Mouse (Mus musculus) heart, postnatal 14 days (tissue): Measurements from ENCODE around the gene Scamp2. TPM values are rescaled to one million over a fixed set of nuclear protein-coding genes. Genes with fewer than 3 reads are reported as not detected.

Source experiments
- DNase-seq, 2 experiments: peaks; one replicate each; pipeline ENCODE4 v3.0.0; 2021 to 2022
- intact Hi-C: fragments of 180-260 bp; cut with DNase I; formaldehyde crosslinking; loops from one replicate; pipeline ENCODE4 v1.15.1; 2025
- long read RNA-seq, 2 experiments: library from polyadenylated mRNA; stranded (forward); transcript quantifications; one replicate each; pipeline ENCODE4 v2.0.0; 2021
- total RNA-seq, 2 experiments: library from RNA; stranded (reverse); gene quantifications; 2 replicates each; pipeline ENCODE4 v1.2.3; 2021

The Scamp2 gene
- total RNA-seq: 10 to 100 TPM; 28.0 to 32.7 TPM
- long read RNA-seq, experiment 1, transcript Scamp2-201 (9 exons, 2,340 nt): major isoform, 78 of 88 reads
- long read RNA-seq, experiment 1, partial matches to known transcripts: 4 of 88 reads
- long read RNA-seq, experiment 1, other reads (novel, unspliced or antisense): 6 of 88 reads
- long read RNA-seq, experiment 2, transcript Scamp2-201 (9 exons, 2,340 nt): major isoform, 64 of 70 reads
- long read RNA-seq, experiment 2, partial matches to known transcripts: 5 of 70 reads
- long read RNA-seq, experiment 2, other reads (novel, unspliced or antisense): 1 of 70 reads

GRCm38 (mm10) chr9:57560861-57561710 lies at the start of gene Scamp2:
TSS of gene Scamp2 (plus strand) at chr9:57560943.
- peak; percentile 92 to 94 for DNase-seq
- intact Hi-C loops: no loop called here

GRCm38 (mm10) chr9:57517113-57517512 lies 43.6 kb upstream of the Scamp2 start:
- DNase-seq: peak; percentile 67 to 78
- intact Hi-C loops: loop anchor here (1.0 to 5.0 kb wide), 2 partner anchors 32 to 310 kb away; no protein-coding TSS in a partner anchor

- intact Hi-C loops: no loop called here
- no peak for DNase-seq
Observed at GRCm38 (mm10) chr9:57520375-57521055, 40.2 kb upstream of the Scamp2 start.

GRCm38 (mm10) chr9:57521056-57521911 lies 39.5 kb upstream of the Scamp2 start, which contains the start of gene Cox5a:
TSS of gene Cox5a (plus strand) at chr9:57521274.
- DNase-seq: peak; percentile 97 to 98
- intact Hi-C loops: no loop called here

GRCm38 (mm10) chr9:57522114-57522860 lies 38.5 kb upstream of the Scamp2 start:
- intact Hi-C loops: loop anchor here (2.0 kb wide), 1 partner anchor 133 kb away; no protein-coding TSS in a partner anchor
- no peak for DNase-seq

- intact Hi-C loops: loop anchor here (2.0 kb wide), 1 partner anchor 132 kb away; no protein-coding TSS in a partner anchor
- no peak for DNase-seq
Observed at GRCm38 (mm10) chr9:57522861-57523246, 37.9 kb upstream of the Scamp2 start.

GRCm38 (mm10) chr9:57523754-57524153 lies 37.0 kb upstream of the Scamp2 start:
- DNase-seq: no peak
- intact Hi-C loops: loop anchor here (2.0 kb wide), 1 partner anchor 131 kb away; no protein-coding TSS in a partner anchor

GRCm38 (mm10) chr9:57524439-57524838 lies 36.3 kb upstream of the Scamp2 start:
- intact Hi-C loops: no loop called here
- DNase-seq: no peak

GRCm38 (mm10) chr9:57525516-57525915 lies 35.2 kb upstream of the Scamp2 start:
- intact Hi-C loops: no loop called here
- DNase-seq: no peak

- no peak for DNase-seq
- intact Hi-C loops: no loop called here
Observed at GRCm38 (mm10) chr9:57526435-57526834, 34.3 kb upstream of the Scamp2 start.

GRCm38 (mm10) chr9:57531946-57532345 lies 28.8 kb upstream of the Scamp2 start:
- no peak for DNase-seq
- intact Hi-C loops: no loop called here

GRCm38 (mm10) chr9:57536362-57536761 lies 24.4 kb upstream of the Scamp2 start:
- no peak for DNase-seq
- intact Hi-C loops: no loop called here

- peak; percentile 90 to 93 for DNase-seq
- intact Hi-C loops: no loop called here
Observed at GRCm38 (mm10) chr9:57537044-57537727, 23.6 kb upstream of the Scamp2 start, which contains the start of gene Fam219b. TSS of gene Fam219b (plus strand) at chr9:57537528.

GRCm38 (mm10) chr9:57537728-57538181 lies 23.0 kb upstream of the Scamp2 start:
- intact Hi-C loops: loop anchor here (2.0 kb wide), 1 partner anchor 117 kb away; no protein-coding TSS in a partner anchor
- DNase-seq: no peak

GRCm38 (mm10) chr9:57539550-57539949 lies 21.2 kb upstream of the Scamp2 start:
- DNase-seq: no peak
- intact Hi-C loops: loop anchor here (2.0 kb wide), 1 partner anchor 115 kb away; no protein-coding TSS in a partner anchor

- intact Hi-C loops: loop anchor here (5.0 to 10.0 kb wide), 2 partner anchors 86 to 213 kb away; no protein-coding TSS in a partner anchor
Observed at GRCm38 (mm10) chr9:57541312-57541711, 19.4 kb upstream of the Scamp2 start.

GRCm38 (mm10) chr9:57543951-57544350 lies 16.8 kb upstream of the Scamp2 start:
- intact Hi-C loops: loop anchor here (5.0 to 10.0 kb wide), 2 partner anchors 83 to 211 kb away; no protein-coding TSS in a partner anchor
- no peak for DNase-seq

More at GRCm38 (mm10) chr9:57541312-57541711, 19.4 kb upstream of the Scamp2 start:
- peak; percentile 49 to 65 for DNase-seq

GRCm38 (mm10) chr9:57547287-57547686 lies 13.5 kb upstream of the Scamp2 start:
- intact Hi-C loops: loop anchor here (10.0 kb wide), 1 partner anchor 208 kb away; no protein-coding TSS in a partner anchor
- peak; percentile 52 to 60 for DNase-seq
